Mouse (Mus musculus) hindbrain, postnatal 0 days (tissue): ENCODE results near the gene Tmprss4. TPM values are rescaled to one million over a fixed set of nuclear protein-coding genes. Genes with fewer than 3 reads are reported as not detected.

Source experiments
- ATAC-seq: fragments of 200-750 bp; cut with Nextera tagmentation; 2 replicates; pipeline ENCODE4 v1.8.0; 2017; ENCODE audit warnings: mild to moderate bottlenecking, moderate TSS enrichment, moderate library complexity
- DNase-seq: peaks from one replicate; pipeline ENCODE4 v3.0.0-alpha.2; 2015; ENCODE audit warnings: low spot score
- H3K27ac ChIP-seq: fragments of 300-500 bp; sonication (generic); 2 replicates; pipeline ENCODE4 v1.5.1; 2014; ENCODE audit warnings: mild to moderate bottlenecking
- H3K27me3 ChIP-seq: fragments of 300-500 bp; sonication (generic); 2 replicates; pipeline ENCODE4 v1.6.1; 2014; ENCODE audit warnings: low read length, mixed read lengths; ENCODE audit not compliant: insufficient read depth
- H3K36me3 ChIP-seq: fragments of 300-500 bp; sonication (generic); 2 replicates; pipeline ENCODE4 v1.6.1; 2014; ENCODE audit warnings: low read length, mixed read lengths; ENCODE audit not compliant: insufficient read depth
- H3K4me1 ChIP-seq: fragments of 300-500 bp; sonication (generic); 2 replicates; pipeline ENCODE4 v1.6.1; 2014; ENCODE audit warnings: antibody characterized with exemption, low read length, mixed read lengths; ENCODE audit not compliant: insufficient read depth
- H3K4me2 ChIP-seq: fragments of 300-500 bp; sonication (generic); 2 replicates; pipeline ENCODE4 v1.6.1; 2014; ENCODE audit warnings: low read depth, mild to moderate bottlenecking, low read length, moderate library complexity, mixed read lengths
- H3K4me3 ChIP-seq: fragments of 300-500 bp; sonication (generic); 2 replicates; pipeline ENCODE4 v1.5.1; 2014; ENCODE audit warnings: low read length
- H3K9ac ChIP-seq: fragments of 300-500 bp; sonication (generic); replicated peaks from 2 replicates; pipeline ENCODE4 v1.6.1; 2014; ENCODE audit warnings: mild to moderate bottlenecking, low read length, moderate library complexity, mixed read lengths
- H3K9me3 ChIP-seq: fragments of 300-500 bp; sonication (generic); 2 replicates; pipeline ENCODE4 v1.6.1; 2016; ENCODE audit warnings: low read length, mixed read lengths
- CTCF ChIP-seq: IDR thresholded peaks from 2 replicates; pipeline ENCODE4 v1.5.1; 2016; ENCODE audit warnings: antibody characterized with exemption, control low read depth, low read depth
- WGBS: fragments of 180-500 bp; shearing (Covaris S2); extraction: QIAGEN DNeasy Blood & Tissue Kit; methylation state at CpG from one replicate; pipeline ENCODE4 v1.1.7; 2014; 5-methylcytosine and 5-hydroxymethylcytosine counted together
- polyA plus RNA-seq: library from polyadenylated mRNA; unstranded; fragments of >200 nt; fragmentation: Nextera tagmentation; extraction: Ambion mirVana; gene quantifications from 2 replicates; pipeline ENCODE4 v1.2.1, GENCODE M21; 2015
- total RNA-seq: library from RNA; depleted of rRNA; stranded (reverse); fragments of >200 nt; gene quantifications from 2 replicates; pipeline ENCODE4 v1.2.3, GENCODE M21; 2014

Gene Tmprss4
- total and polyA plus RNA-seq, 2 experiments from 2014 or later = 1.1 TPM; not detected in 1

DNA sequence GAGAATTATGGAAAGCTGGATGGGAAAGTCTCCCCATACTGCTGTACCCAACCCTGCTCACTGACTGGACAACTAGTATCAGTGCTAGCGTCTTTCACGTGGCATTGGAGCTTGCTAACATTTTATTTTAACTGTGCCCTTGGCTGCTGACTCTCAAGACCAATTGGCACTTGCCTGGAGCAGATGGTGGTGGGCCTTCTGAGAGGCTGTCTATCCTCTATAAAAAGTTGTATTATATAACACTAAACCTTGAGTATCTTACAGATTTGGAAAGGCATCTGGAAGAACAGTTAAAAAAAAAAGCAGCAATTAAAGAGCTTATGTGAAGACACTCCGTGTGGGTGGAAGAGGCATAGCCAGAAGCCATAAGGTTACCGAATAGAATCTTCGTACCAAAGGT is 33.7 kb downstream of the Tmprss4 start:
- no peak for DNase-seq

DNA sequence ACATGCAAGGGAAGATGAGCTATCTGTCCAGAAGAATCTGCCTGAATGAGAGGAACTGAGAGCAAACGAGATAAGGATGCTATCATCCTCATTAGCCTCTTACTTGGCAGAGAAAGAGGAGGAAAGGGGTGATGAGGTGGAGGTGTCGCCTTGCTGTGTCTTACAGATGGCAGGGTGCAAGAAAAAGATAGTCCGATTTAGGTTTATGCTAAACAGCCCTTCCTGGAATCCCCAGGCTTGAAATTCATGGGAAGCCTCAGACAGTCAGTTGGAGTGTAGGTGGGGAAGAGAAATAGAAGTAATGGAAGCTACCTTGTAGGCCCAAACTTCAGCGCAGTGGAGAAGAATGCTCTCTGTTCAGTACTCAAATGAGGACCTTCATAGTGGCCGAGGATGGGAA is 36.0 kb downstream of the Tmprss4 start:
- H3K9ac ChIP-seq = no peak overlapping the region

More for the DNA sequence above, 33.7 kb downstream of the Tmprss4 start:
- 89% methylated on average over 5 of the region's 5 CpGs for WGBS
- TF ChIP-seq CTCF = no peak
- Histone ChIP-seq H3K4me2 (no peak overlapping the region), H3K4me1 (no peaks in the 10 kb centered on the region), H3K9ac (no peak overlapping the region), H3K27me3 (no peaks in the 10 kb centered on the region), H3K4me3 (no peak overlapping the region), H3K36me3 (no peaks in the 10 kb centered on the region), H3K9me3 (no peaks in the 10 kb centered on the region), H3K27ac (no peak overlapping the region)
- no peak for ATAC-seq

DNA sequence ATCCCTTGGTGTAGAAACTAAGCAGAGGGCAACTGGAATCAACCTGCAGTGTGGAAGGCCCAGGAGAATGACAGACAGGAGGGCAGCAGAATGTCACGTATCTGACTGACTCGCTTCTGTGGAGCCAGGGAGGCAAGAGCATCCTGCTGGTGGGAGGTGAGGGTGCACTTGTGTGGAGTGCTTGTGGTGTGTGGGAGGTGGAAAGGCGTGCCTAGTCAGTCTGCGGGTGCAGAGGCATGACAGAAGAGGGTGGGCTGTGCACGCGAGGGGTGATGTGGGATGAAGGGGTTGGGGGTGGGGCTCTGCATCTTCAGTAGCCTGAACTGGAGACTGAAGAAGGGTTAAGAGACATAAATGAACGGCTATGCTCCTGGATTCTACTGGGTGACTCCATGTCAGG is 50.5 kb downstream of the Tmprss4 start:
- DNase-seq (no peak), ATAC-seq (no peak)
- Histone ChIP-seq H3K4me1 (no peaks in the 10 kb centered on the region), H3K27ac (no peak overlapping the region), H3K27me3 (0 out of 2 replicates have a peak, but pooled peaks cover 4% of the 10 kb centered on the region), H3K9ac (no peak overlapping the region), H3K9me3 (no peaks in the 10 kb centered on the region), H3K4me2 (no peak overlapping the region), H3K4me3 (no peak overlapping the region), H3K36me3 (no peaks in the 10 kb centered on the region)
- TF ChIP-seq CTCF = no peak
- 78% methylated on average over 7 of the region's 7 CpGs for WGBS

More for the DNA sequence above, 36.0 kb downstream of the Tmprss4 start:
- Histone ChIP-seq H3K4me1 (no peaks in the 10 kb centered on the region), H3K36me3 (no peaks in the 10 kb centered on the region), H3K4me3 (no peak overlapping the region), H3K4me2 (no peak overlapping the region), H3K27ac (no peak overlapping the region), H3K9me3 (no peaks in the 10 kb centered on the region), H3K27me3 (no peaks in the 10 kb centered on the region)
- WGBS = 74% methylated on average over 5 of the region's 5 CpGs
- no peak for DNase-seq
- no peak for ATAC-seq
- no peak for TF ChIP-seq CTCF

DNA sequence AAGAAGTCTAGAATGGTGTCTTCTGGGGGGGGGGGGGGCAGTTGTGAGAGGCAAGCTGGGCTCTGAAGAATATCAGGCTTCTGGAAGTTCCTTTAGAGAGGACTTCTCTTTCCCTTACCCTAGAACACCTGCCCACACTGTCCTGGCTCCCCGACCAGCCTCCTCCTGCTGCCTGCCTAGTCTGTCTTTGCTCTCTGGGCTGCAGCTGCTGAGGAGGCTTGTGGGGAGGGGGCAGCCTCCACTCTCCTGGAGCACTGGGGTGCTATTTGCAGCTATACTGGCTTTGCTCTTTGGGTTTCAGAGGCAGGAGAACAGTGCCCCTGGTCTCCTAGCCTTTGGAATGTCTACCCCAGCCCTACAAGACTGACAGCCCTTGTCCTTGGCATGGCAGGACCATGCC is 53.0 kb downstream of the Tmprss4 start:
- Histone ChIP-seq H3K27me3 (0 out of 2 replicates have a peak, but pooled peaks cover 4% of the 10 kb centered on the region), H3K4me2 (no peak overlapping the region), H3K27ac (no peak overlapping the region), H3K4me3 (no peak overlapping the region), H3K4me1 (0 out of 2 replicates have a peak, but pooled peaks cover 2% of the 10 kb centered on the region), H3K9ac (no peak overlapping the region), H3K36me3 (no peaks in the 10 kb centered on the region), H3K9me3 (no peaks in the 10 kb centered on the region)
- DNase-seq = no peak
- no peak for TF ChIP-seq CTCF
- ATAC-seq = no peak
- WGBS = 63% methylated on average over 1 of the region's 1 CpGs

DNA sequence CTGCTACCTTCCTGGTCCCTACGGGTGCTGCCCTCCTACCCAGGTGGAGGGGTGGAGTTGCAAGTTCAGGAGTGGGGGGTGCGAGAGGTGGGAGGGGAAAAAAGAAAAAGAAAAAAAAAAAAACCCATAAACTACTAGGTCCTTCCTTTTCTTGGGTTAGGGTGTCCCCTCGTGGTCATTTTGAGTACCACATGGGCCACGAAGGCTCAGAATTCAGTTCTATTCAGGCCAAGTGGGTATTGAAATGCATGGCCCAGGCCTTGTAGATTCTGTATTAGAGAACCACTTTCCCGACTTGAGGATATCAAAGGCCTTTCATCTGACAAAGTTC is 57.7 kb downstream of the Tmprss4 start:
- peaks cover 19% of the 10 kb centered on the region for H3K27me3 ChIP-seq
- 0% methylated on average over 5 of the region's 5 CpGs for WGBS
- ATAC-seq (peak; percentile 61; the same call in 1 of the 2 replicates), DNase-seq (peak; percentile 84)
- TF ChIP-seq CTCF = peak; percentile 94
- H3K9me3 ChIP-seq = no peaks in the 10 kb centered on the region
- H3K4me2 ChIP-seq = peak overlapping the region; percentile 78
- H3K27ac ChIP-seq = no peak overlapping the region
- H3K4me3 ChIP-seq = peak overlapping the region; percentile 37
- H3K4me1 ChIP-seq = 0 out of 2 replicates have a peak, but pooled peaks cover 3% of the 10 kb centered on the region
- H3K36me3 ChIP-seq = no peaks in the 10 kb centered on the region
- peak overlapping the region; percentile 37 for H3K9ac ChIP-seq

DNA sequence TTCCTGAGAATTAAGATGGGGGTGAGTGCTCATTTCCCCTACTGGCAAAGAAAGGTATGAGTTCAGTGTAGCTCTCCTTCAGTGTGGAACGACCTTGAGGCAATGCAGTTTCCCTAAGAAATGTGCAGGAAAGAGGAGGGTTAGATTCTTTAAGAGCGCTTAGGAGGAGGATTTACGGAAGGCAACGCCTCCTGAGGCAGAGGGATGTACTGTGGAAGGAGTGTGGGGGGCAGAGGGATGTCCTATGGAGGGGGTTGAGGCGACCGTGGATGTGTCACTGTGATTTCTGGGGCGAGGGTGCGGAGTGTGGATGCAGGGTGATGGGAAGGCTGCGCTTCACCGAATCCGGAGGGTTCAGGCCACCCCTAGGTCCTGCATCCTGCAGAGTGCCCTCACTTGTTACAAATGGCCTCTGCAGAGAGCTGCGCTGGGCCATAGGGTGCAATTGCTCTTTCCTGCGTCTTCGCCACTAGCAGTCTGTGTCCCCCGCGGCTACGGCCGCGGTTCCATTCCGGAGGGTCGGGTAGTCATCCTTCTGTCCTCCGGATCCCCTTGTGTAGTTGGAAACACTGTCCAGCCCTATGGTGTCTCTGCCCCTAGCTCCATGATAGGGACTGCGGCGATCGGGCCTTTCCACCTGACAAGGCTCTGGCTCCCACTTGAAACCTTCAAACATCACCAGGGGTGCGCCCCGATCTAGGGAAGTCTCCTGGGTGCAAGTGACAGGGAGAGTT is 58.2 kb downstream of the Tmprss4 start:
- Histone ChIP-seq H3K36me3 (no peaks in the 10 kb centered on the region), H3K27me3 (peaks cover 18% of the 10 kb centered on the region), H3K4me1 (0 out of 2 replicates have a peak, but pooled peaks cover 3% of the 10 kb centered on the region), H3K27ac (no peak overlapping the region), H3K4me3 (peak overlapping the region; percentile 37), H3K4me2 (peak overlapping the region; percentile 78), H3K9me3 (no peaks in the 10 kb centered on the region), H3K9ac (peak overlapping the region; percentile 37)
- DNase-seq (peak; percentile 14), ATAC-seq (peak; percentile 68)
- TF ChIP-seq CTCF = peak; percentile 46
- 4% methylated on average over 27 of the region's 27 CpGs for WGBS

DNA sequence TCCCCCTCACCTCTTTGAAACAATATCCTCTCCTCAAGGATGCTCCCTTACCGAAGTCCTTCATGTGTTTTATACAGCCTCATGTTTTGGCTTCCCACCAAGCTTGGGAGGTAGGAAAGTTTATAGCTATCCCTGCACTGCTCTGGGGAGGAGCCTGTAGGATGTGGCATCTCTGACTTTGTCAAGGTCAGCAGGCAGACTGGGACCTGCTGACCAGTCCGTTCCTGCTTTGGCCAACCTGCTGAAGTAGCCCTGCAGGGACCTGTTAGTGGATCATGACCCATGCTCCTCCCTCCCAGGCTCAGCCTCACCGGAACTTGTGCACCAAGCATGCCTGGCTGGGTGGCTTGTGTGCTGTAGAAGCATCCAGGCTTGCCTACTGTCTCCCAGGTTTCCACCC is 61.2 kb downstream of the Tmprss4 start:
- H3K27me3 ChIP-seq = peaks cover 37% of the 10 kb centered on the region
- H3K9ac ChIP-seq = no peak overlapping the region
- H3K36me3 ChIP-seq = no peaks in the 10 kb centered on the region
- DNase-seq = no peak
- H3K9me3 ChIP-seq = no peaks in the 10 kb centered on the region
- 56% methylated on average over 3 of the region's 3 CpGs for WGBS
- no peak overlapping the region for H3K4me2 ChIP-seq
- ATAC-seq = no peak
- no peak for TF ChIP-seq CTCF
- H3K4me3 ChIP-seq = no peak overlapping the region
- H3K27ac ChIP-seq = no peak overlapping the region
- H3K4me1 ChIP-seq = 0 out of 2 replicates have a peak, but pooled peaks cover 3% of the 10 kb centered on the region
